In genomic region chr15:3269996-3270645, GRCm38 (mm10) we compare ENCODE assay signal across 8 mouse cellular contexts. TPM values are rescaled to one million over a fixed set of nuclear protein-coding genes. Genes with fewer than 3 reads are reported as not detected.
DNase-seq lines count a peak whose midpoint lies in the region; ATAC-seq and TF ChIP-seq lines count a peak whose summit lies in the region.

No protein-coding gene starts in this region.

- WGBS in thymus, adult 2 months: 16% methylated on average over 6 of the region's 6 CpGs
- WGBS in forebrain, embryonic 16.5 days: 7% methylated on average over 6 of the region's 6 CpGs
- 16% methylated on average over 6 of the region's 6 CpGs for WGBS in midbrain, embryonic 13.5 days

- H3K27me3 ChIP-seq in thymus, adult 2 months (ENCODE audit: control insufficient read depth, insufficient read depth, low read length): no peaks in the 10 kb centered on the region
- H3K27me3 ChIP-seq in forebrain, embryonic 16.5 days (replicated peaks; ENCODE audit: control insufficient read depth, insufficient read depth, low read length): no peaks in the 10 kb centered on the region
- H3K27me3 ChIP-seq in midbrain, embryonic 13.5 days: no peaks in the 10 kb centered on the region

- H3K27ac ChIP-seq in thymus, adult 2 months (ENCODE audit: control insufficient read depth, insufficient read depth, low read length): peak overlapping the region; percentile 90
- no peak overlapping the region for H3K27ac ChIP-seq in forebrain, embryonic 16.5 days (ENCODE audit: low read length)
- no peak overlapping the region for H3K27ac ChIP-seq in midbrain, embryonic 13.5 days

- H3K9me3 ChIP-seq in forebrain, embryonic 16.5 days (ENCODE audit: control insufficient read depth, low read length): no peaks in the 10 kb centered on the region
- no peaks in the 10 kb centered on the region for H3K9me3 ChIP-seq in midbrain, embryonic 13.5 days

- no peak overlapping the region for H3K9ac ChIP-seq in forebrain, embryonic 16.5 days (replicated peaks; ENCODE audit: low read depth, low read length)
- H3K9ac ChIP-seq in midbrain, embryonic 13.5 days (replicated peaks): no peak overlapping the region

- no peak for TF ChIP-seq CTCF in thymus, adult 2 months (IDR thresholded peaks at IDR 0.05; ENCODE audit: borderline replicate concordance, control insufficient read depth, extremely low read depth, insufficient read depth, low read length, poor library complexity)

- H3K36me3 ChIP-seq in thymus, adult 2 months (ENCODE audit: control insufficient read depth, insufficient read depth, low read length): no peaks in the 10 kb centered on the region
- no peaks in the 10 kb centered on the region for H3K36me3 ChIP-seq in forebrain, embryonic 16.5 days (ENCODE audit: control insufficient read depth, insufficient read depth)
- no peaks in the 10 kb centered on the region for H3K36me3 ChIP-seq in midbrain, embryonic 13.5 days

- H3K4me3 ChIP-seq in thymus, adult 2 months (ENCODE audit: control insufficient read depth, insufficient read depth, low read length): no peak overlapping the region
- no peak overlapping the region for H3K4me3 ChIP-seq in forebrain, embryonic 16.5 days (replicated peaks; ENCODE audit: low read length)
- 0 out of 2 replicates have a peak overlapping the region, but pooled peaks have one; percentile 31 for H3K4me3 ChIP-seq in midbrain, embryonic 13.5 days (replicated peaks)

- peak; percentile 10; the same call in 1 of the 2 replicates for ATAC-seq in forebrain, embryonic 16.5 days
- ATAC-seq in midbrain, embryonic 13.5 days: peak; percentile 47; the same call in 1 of the 2 replicates

- H3K4me2 ChIP-seq in forebrain, embryonic 16.5 days (ENCODE audit: low read length): peak overlapping the region; percentile 35; the same call in 1 of the 2 replicates
- H3K4me2 ChIP-seq in midbrain, embryonic 13.5 days (replicated peaks): peak overlapping the region; percentile 44

- no peak for TF ChIP-seq POLR2A in thymus, adult 2 months (IDR thresholded peaks at IDR 0.05; ENCODE audit: control insufficient read depth, extremely low read depth, insufficient read depth, low read length, poor library complexity)

- DNase-seq in thymus, adult 2 months: peak; percentile 25
- no peak for DNase-seq in thymus, postnatal 0 days (ENCODE audit: low spot score)
- DNase-seq in kidney, adult 9 months: peak; percentile 56
- DNase-seq in cerebellum, adult 8-10 months: no peak
- DNase-seq in spleen, postnatal 14 days (ENCODE audit: low spot score in 2 of 2): no peak
- DNase-seq in left cerebral cortex, adult 18-20 months (ENCODE audit: low spot score in 2 of 2): no peak

- peaks cover 15% of the 10 kb centered on the region for H3K4me1 ChIP-seq in thymus, adult 2 months (replicated peaks; ENCODE audit: control insufficient read depth, insufficient read depth, low read length)
- H3K4me1 ChIP-seq in forebrain, embryonic 16.5 days (replicated peaks; ENCODE audit: control insufficient read depth, insufficient read depth, low read length): peaks cover 4% of the 10 kb centered on the region; the same call in 1 of the 2 replicates
- H3K4me1 ChIP-seq in midbrain, embryonic 13.5 days (replicated peaks): peaks cover 11% of the 10 kb centered on the region

RNA-seq across cellular contexts. Expression of gene Selenop, which starts 1.8 kb away (rescaled TPM):
- 193 and 199 TPM in 2 replicates for polyA plus RNA-seq in thymus, adult 2 months (2012; rRNA removed)
- 151 and 156 TPM in 2 replicates for polyA plus RNA-seq in thymus, postnatal 0 days (2015; fragmentation: Nextera tagmentation; extraction: Ambion mirVana)
- polyA plus RNA-seq in forebrain, embryonic 16.5 days (2015; fragmentation: Nextera tagmentation; extraction: Ambion mirVana): 66.2 and 93.0 TPM in 2 replicates
- 73.2 and 86.1 TPM in 2 replicates for polyA plus RNA-seq in midbrain, embryonic 13.5 days (2015; fragmentation: Nextera tagmentation; extraction: Ambion mirVana)
- 100 to 1,000 TPM; 241 to 307 TPM for total RNA-seq in left cerebral cortex, adult 18-20 months (2021)

RNA-seq across cellular contexts. Expression of gene Ccdc152, which starts 33.2 kb away (rescaled TPM):
- 0.22 and 0.80 TPM in 2 replicates for polyA plus RNA-seq in thymus, adult 2 months (2012; rRNA removed)
- 0.39 and 0.42 TPM in 2 replicates for polyA plus RNA-seq in thymus, postnatal 0 days (2015; fragmentation: Nextera tagmentation; extraction: Ambion mirVana)
- 0.20 TPM in 1 of 2 replicates, not detected in the other for polyA plus RNA-seq in forebrain, embryonic 16.5 days (2015; fragmentation: Nextera tagmentation; extraction: Ambion mirVana)
- 0.12 and 0.26 TPM in 2 replicates for polyA plus RNA-seq in midbrain, embryonic 13.5 days (2015; fragmentation: Nextera tagmentation; extraction: Ambion mirVana)
- not detected for total RNA-seq in left cerebral cortex, adult 18-20 months (2021)

Comparison
In these comparisons a context has a peak if more than half of its experiments do, and no peak if none do; other contexts are left out.
1. DNase-seq: peak in thymus, adult 2 months (single experiment) and kidney, adult 9 months (single experiment); none in thymus, postnatal 0 days (single experiment), cerebellum, adult 8-10 months (single experiment), spleen, postnatal 14 days (0 of 2) and left cerebral cortex, adult 18-20 months (0 of 2).